Mouse (Mus musculus) liver, embryonic 13.5 days (tissue): ENCODE results near the gene Klkb1. TPM values are rescaled to one million over a fixed set of nuclear protein-coding genes. Genes with fewer than 3 reads are reported as not detected.

Experiments used
- ATAC-seq: fragments of 200-750 bp; cut with Nextera tagmentation; 2 replicates; pipeline ENCODE4 v1.8.0; 2017; ENCODE audit warnings: low read depth, mild to moderate bottlenecking, moderate number of reproducible peaks, moderate library complexity
- DNase-seq: peaks from one replicate; pipeline ENCODE4 v3.0.0; 2022
- H3K27ac ChIP-seq: fragments of 300-500 bp; sonication (generic); 2 replicates; pipeline ENCODE4 v1.5.1; 2015; ENCODE audit warnings: moderate library complexity, mild to moderate bottlenecking, inconsistent platforms
- H3K27me3 ChIP-seq: fragments of 300-500 bp; sonication (generic); 2 replicates; pipeline ENCODE4 v1.6.1; 2015; ENCODE audit warnings: mild to moderate bottlenecking, inconsistent platforms
- H3K36me3 ChIP-seq: fragments of 300-500 bp; sonication (generic); 2 replicates; pipeline ENCODE4 v1.6.1; 2015; ENCODE audit warnings: mild to moderate bottlenecking, inconsistent platforms
- H3K4me1 ChIP-seq: fragments of 300-500 bp; sonication (generic); replicated peaks from 2 replicates; pipeline ENCODE4 v1.6.1; 2015; ENCODE audit warnings: inconsistent platforms
- H3K4me2 ChIP-seq: fragments of 300-500 bp; sonication (generic); 2 replicates; pipeline ENCODE4 v1.6.1; 2015; ENCODE audit warnings: inconsistent platforms, mild to moderate bottlenecking, moderate library complexity
- H3K4me3 ChIP-seq: fragments of 300-500 bp; sonication (generic); replicated peaks from 2 replicates; pipeline ENCODE4 v1.5.1; 2015; ENCODE audit warnings: mild to moderate bottlenecking, inconsistent platforms
- H3K9ac ChIP-seq: fragments of 300-500 bp; sonication (generic); 2 replicates; pipeline ENCODE4 v1.6.1; 2015; ENCODE audit warnings: mild to moderate bottlenecking, inconsistent platforms
- H3K9me3 ChIP-seq: fragments of 300-500 bp; sonication (generic); replicated peaks from 2 replicates; pipeline ENCODE4 v1.6.1; 2016; ENCODE audit warnings: inconsistent platforms
- WGBS: fragments of 180-500 bp; shearing (Covaris S2); methylation state at CpG from one replicate; pipeline ENCODE4 v1.1.7; 2015; ENCODE audit not compliant: insufficient replicate concordance; 5-methylcytosine and 5-hydroxymethylcytosine counted together
- polyA plus RNA-seq: library from polyadenylated mRNA; unstranded; fragments of >200 nt; fragmentation: Nextera tagmentation; extraction: Ambion mirVana; gene quantifications from 2 replicates; pipeline ENCODE4 v1.2.1, GENCODE M21; 2015

The Klkb1 gene
- polyA plus RNA-seq, 1 experiment from 2014 or later = 2.2 TPM

DNA sequence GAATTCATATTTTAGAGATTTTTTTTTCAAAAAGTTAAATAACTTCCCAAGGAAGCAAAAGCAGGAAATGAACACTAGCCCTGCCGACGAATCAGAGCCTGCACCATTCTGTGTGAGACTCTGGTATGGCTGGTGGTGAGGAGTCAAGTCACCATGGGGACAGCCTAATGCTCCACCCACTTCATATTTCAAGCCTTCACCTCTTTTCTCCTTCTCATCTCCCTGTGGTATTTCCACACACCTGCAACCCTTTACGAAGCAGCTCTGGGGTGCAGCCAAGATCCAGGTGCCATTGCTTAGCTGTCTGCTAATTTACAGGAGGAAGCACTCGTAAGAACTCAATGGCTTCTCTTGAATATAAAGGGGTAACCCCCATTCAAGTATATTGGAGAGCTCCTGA, 16.3 kb upstream of the Klkb1 start:
- ATAC-seq (no peak), DNase-seq (no peak)
- no peaks in the 10 kb centered on the region for H3K36me3 ChIP-seq
- 62% methylated on average over 4 of the region's 4 CpGs for WGBS
- no peak overlapping the region for H3K4me3 ChIP-seq
- no peaks in the 10 kb centered on the region for H3K27me3 ChIP-seq
- no peak overlapping the region for H3K9ac ChIP-seq
- no peaks in the 10 kb centered on the region for H3K9me3 ChIP-seq
- H3K27ac ChIP-seq = no peak overlapping the region
- H3K4me1 ChIP-seq = no peaks in the 10 kb centered on the region
- no peak overlapping the region for H3K4me2 ChIP-seq

GRCm38 (mm10) chr8:45308366-45308765, 13.7 kb upstream of the Klkb1 start, which contains the start of gene Gm45753:
TSS of gene Gm45753 (minus strand) at chr8:45308466.
- Histone ChIP-seq H3K4me2 (no peak within 1 kb of the TSS), H3K4me1 (no peaks in the 10 kb centered on the region), H3K27ac (no peak within 1 kb of the TSS), H3K4me3 (no peak within 1 kb of the TSS), H3K27me3 (no peaks in the 10 kb centered on the region), H3K36me3 (no peaks in the 10 kb centered on the region), H3K9me3 (no peaks in the 10 kb centered on the region), H3K9ac (no peak within 1 kb of the TSS)
- 77% methylated on average over 13 of the region's 13 CpGs for WGBS
- DNase-seq = no peak
- ATAC-seq = no peak

- no peak overlapping the region for H3K27ac ChIP-seq
- whole genome bisulfite sequencing = 73% methylated on average over 1 of the region's 1 CpGs
- H3K9me3 ChIP-seq = no peaks in the 10 kb centered on the region
- ATAC-seq = no peak
- H3K36me3 ChIP-seq = no peaks in the 10 kb centered on the region
- H3K27me3 ChIP-seq = no peaks in the 10 kb centered on the region
- no peak overlapping the region for H3K4me2 ChIP-seq
- no peak for DNase-seq
- no peak overlapping the region for H3K4me3 ChIP-seq
- H3K9ac ChIP-seq = no peak overlapping the region
- H3K4me1 ChIP-seq = no peaks in the 10 kb centered on the region
Measured at GRCm38 (mm10) chr8:45305479-45305878, 10.8 kb upstream of the Klkb1 start.

- DNase-seq (no peak), ATAC-seq (no peak)
- Histone ChIP-seq H3K36me3 (no peaks in the 10 kb centered on the region), H3K27ac (no peak overlapping the region), H3K4me1 (no peaks in the 10 kb centered on the region), H3K9ac (no peak overlapping the region), H3K27me3 (no peaks in the 10 kb centered on the region), H3K4me2 (no peak overlapping the region), H3K9me3 (no peaks in the 10 kb centered on the region), H3K4me3 (no peak overlapping the region)
- 59% methylated on average over 3 of the region's 3 CpGs for WGBS
Measured at GRCm38 (mm10) chr8:45304354-45304753, 9.7 kb upstream of the Klkb1 start.

DNA sequence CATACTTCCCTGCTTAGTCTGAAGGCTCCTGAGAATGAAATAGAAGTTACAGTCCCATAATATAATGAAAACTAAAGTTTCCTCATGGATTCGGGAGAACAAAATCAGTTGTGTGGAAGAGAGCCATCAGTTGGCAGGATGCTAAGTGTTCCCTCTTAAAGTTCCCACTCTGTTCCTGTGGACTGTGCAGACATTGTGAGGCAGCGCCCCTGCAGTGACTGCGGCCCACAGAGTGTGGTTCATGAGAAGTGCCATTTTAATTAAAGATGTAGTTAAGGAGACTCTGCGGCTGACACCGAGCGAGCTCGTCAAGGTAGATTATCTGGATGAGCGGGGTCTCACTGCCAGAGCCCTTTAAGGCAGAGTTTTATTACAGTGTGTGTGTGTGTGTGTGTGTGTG, 7.7 kb upstream of the Klkb1 start:
- 77% methylated on average over 8 of the region's 8 CpGs for WGBS
- Histone ChIP-seq H3K9ac (no peak overlapping the region), H3K4me2 (no peak overlapping the region), H3K4me3 (no peak overlapping the region), H3K27me3 (no peaks in the 10 kb centered on the region), H3K9me3 (no peaks in the 10 kb centered on the region), H3K4me1 (no peaks in the 10 kb centered on the region), H3K36me3 (no peaks in the 10 kb centered on the region), H3K27ac (no peak overlapping the region)
- no peak for ATAC-seq
- no peak for DNase-seq

- no peaks in the 10 kb centered on the region for H3K27me3 ChIP-seq
- H3K4me2 ChIP-seq = no peak overlapping the region
- H3K36me3 ChIP-seq = no peaks in the 10 kb centered on the region
- no peaks in the 10 kb centered on the region for H3K4me1 ChIP-seq
- no peak for ATAC-seq
- DNase-seq = no peak
- no peak overlapping the region for H3K4me3 ChIP-seq
- no peaks in the 10 kb centered on the region for H3K9me3 ChIP-seq
- 70% methylated on average over 6 of the region's 6 CpGs for WGBS
- H3K27ac ChIP-seq = no peak overlapping the region
- H3K9ac ChIP-seq = no peak overlapping the region
Measured at GRCm38 (mm10) chr8:45295276-45295675, 617 bp upstream of the Klkb1 start.

DNA sequence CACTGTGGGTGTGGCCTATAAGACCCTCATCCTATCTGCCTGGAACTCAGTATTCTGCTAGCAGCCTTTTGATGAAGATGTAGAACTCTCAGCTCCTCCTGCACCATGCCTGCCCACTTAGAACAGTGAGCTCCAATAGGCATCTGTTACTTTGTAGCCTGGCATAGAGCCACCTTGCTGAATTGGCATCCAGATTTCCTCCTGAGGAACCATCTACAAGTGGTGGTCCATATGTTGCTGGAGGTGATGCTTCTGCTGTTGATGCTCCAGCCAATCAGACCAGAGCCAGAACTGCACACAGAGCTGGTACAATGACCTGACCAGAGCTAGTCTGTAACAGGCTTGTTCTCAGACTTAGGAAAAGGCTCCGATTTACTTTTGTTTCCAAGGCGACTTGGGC, 2.9 kb downstream of the Klkb1 start:
- ATAC-seq (no peak), DNase-seq (no peak)
- no peaks in the 10 kb centered on the region for H3K4me1 ChIP-seq
- H3K9me3 ChIP-seq = no peaks in the 10 kb centered on the region
- H3K27me3 ChIP-seq = no peaks in the 10 kb centered on the region
- no peaks in the 10 kb centered on the region for H3K36me3 ChIP-seq
- WGBS = 63% methylated on average over 2 of the region's 2 CpGs
- no peak overlapping the region for H3K27ac ChIP-seq
- H3K4me2 ChIP-seq = no peak overlapping the region
- no peak overlapping the region for H3K4me3 ChIP-seq
- no peak overlapping the region for H3K9ac ChIP-seq

GRCm38 (mm10) chr8:45281630-45282029, 13.0 kb downstream of the Klkb1 start:
- Histone ChIP-seq H3K4me2 (no peak overlapping the region), H3K27me3 (no peaks in the 10 kb centered on the region), H3K27ac (no peak overlapping the region), H3K4me3 (no peak overlapping the region), H3K36me3 (no peaks in the 10 kb centered on the region), H3K4me1 (no peaks in the 10 kb centered on the region), H3K9ac (no peak overlapping the region), H3K9me3 (no peaks in the 10 kb centered on the region)
- WGBS = 60% methylated on average over 8 of the region's 8 CpGs
- DNase-seq (no peak), ATAC-seq (peak; percentile 55)

DNA sequence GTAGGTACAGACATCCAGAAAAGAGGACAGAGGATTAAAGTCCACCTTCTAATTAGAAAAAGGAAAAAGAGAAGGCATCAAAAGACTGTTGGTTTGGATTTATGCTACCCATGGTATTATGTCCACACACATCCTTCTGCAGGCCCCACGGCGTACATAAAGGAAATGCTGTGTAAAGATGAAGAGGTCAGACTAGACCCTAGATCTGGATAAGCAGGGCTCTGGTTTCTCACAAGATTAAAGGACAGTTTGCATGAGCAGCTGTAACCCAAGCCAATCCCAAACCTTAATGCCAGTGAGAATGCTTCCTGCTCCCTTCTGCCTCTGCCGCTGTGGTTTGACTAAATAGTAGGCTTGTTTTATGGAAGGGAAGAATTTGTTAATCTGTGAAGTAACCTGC, 17.2 kb downstream of the Klkb1 start:
- Histone ChIP-seq H3K9me3 (no peaks in the 10 kb centered on the region), H3K36me3 (no peaks in the 10 kb centered on the region), H3K4me3 (no peak overlapping the region), H3K9ac (no peak overlapping the region), H3K4me2 (no peak overlapping the region), H3K27me3 (no peaks in the 10 kb centered on the region), H3K4me1 (no peaks in the 10 kb centered on the region), H3K27ac (no peak overlapping the region)
- 61% methylated on average over 3 of the region's 3 CpGs for WGBS
- DNase-seq = no peak
- no peak for ATAC-seq

GRCm38 (mm10) chr8:45274317-45274716, 20.3 kb downstream of the Klkb1 start:
- Histone ChIP-seq H3K27me3 (no peaks in the 10 kb centered on the region), H3K4me3 (no peak overlapping the region), H3K27ac (no peak overlapping the region), H3K4me1 (no peaks in the 10 kb centered on the region), H3K36me3 (no peaks in the 10 kb centered on the region), H3K4me2 (no peak overlapping the region), H3K9ac (no peak overlapping the region), H3K9me3 (no peaks in the 10 kb centered on the region)
- no peak for ATAC-seq
- 70% methylated on average over 4 of the region's 4 CpGs for WGBS
- no peak for DNase-seq

- Histone ChIP-seq H3K9ac (no peak overlapping the region), H3K36me3 (no peaks in the 10 kb centered on the region), H3K27ac (no peak overlapping the region), H3K4me3 (no peak overlapping the region), H3K27me3 (no peaks in the 10 kb centered on the region), H3K9me3 (no peaks in the 10 kb centered on the region; the same call in 1 of the 2 replicates), H3K4me2 (no peak overlapping the region), H3K4me1 (peaks cover 7% of the 10 kb centered on the region; the same call in 1 of the 2 replicates)
- ATAC-seq = no peak
- DNase-seq = no peak
Measured at GRCm38 (mm10) chr8:45269056-45269455, 25.6 kb downstream of the Klkb1 start.

GRCm38 (mm10) chr8:45268485-45268884, 26.2 kb downstream of the Klkb1 start:
- ATAC-seq = no peak
- DNase-seq = no peak
- no peak overlapping the region for H3K27ac ChIP-seq

More at GRCm38 (mm10) chr8:45268485-45268884, 26.2 kb downstream of the Klkb1 start:
- Histone ChIP-seq H3K4me1 (peaks cover 7% of the 10 kb centered on the region; the same call in 1 of the 2 replicates), H3K9me3 (no peaks in the 10 kb centered on the region; the same call in 1 of the 2 replicates), H3K36me3 (no peaks in the 10 kb centered on the region), H3K9ac (no peak overlapping the region), H3K4me2 (no peak overlapping the region), H3K4me3 (no peak overlapping the region), H3K27me3 (no peaks in the 10 kb centered on the region)
